Mouse (Mus musculus): ENCODE measurements around the gene Rangap1. TPM values are rescaled to one million over a fixed set of nuclear protein-coding genes. Genes with fewer than 3 reads are reported as not detected.

The Rangap1 gene
- 172 and 186 TPM in 2 replicates for polyA plus RNA-seq (2012)

DNA sequence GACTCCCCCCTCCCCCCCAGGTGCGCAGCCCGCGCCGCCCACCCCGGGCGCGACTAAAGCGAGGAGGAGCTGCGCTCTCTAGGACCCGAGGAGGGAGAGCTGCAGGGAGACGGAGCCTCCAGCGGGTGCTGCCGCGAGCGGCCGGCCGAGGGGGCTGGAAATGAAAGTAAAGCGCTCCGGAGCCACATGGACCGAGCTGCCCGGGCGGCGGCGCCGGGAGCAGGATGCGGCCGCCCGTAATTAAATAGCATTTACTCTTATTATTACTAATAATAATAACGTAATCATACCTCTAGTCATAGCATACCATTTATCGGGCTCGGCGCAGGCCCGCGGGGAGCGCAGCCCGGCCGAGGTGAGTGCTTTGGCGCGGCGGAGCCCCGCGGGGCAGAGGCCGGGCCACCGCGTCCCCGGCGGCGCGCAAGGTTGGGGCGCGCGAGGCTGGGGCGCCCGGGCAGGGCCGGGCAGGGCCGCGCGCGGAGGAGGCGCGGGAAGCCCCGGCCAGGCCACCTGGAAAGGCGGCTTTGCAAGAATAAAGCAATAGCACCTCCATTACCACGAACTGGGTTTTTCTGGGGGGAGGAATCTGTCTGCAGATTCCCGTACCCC lies at the start of gene Rangap1, which contains the start of gene Zc3h7b:
Rangap1 (minus strand) TSS at position 539 of the 609 bp plus-strand sequence.
Zc3h7b (plus strand) TSS at position 66 of the 609 bp plus-strand sequence.

DNA sequence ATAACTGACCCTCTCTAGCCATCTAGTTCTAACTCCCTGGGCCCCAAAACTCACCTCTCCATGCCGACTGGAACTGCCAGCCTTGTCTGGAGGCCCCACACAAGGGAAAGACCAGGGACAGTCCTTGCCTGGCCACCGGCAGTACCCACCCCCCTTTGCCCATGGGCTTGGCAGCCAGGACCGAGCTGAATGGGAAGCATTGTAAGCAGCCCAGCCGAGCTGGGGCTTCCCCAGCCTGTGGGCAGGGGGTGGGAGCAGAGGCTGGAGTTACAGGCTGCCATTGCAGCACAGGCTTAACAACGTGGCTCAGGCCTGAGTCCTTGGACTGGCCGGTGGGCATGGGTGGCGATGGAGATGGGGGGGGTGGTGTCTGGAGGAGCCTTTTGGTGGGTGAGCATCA lies 48.2 kb downstream of the Rangap1 start, which contains the start of gene Chadl:
Chadl (minus strand) TSS at position 113 of the 400 bp plus-strand sequence.

GRCm38 (mm10) chr15:81663697-81664561 lies 81.4 kb downstream of the Rangap1 start, which contains the start of gene L3mbtl2:
L3mbtl2 (plus strand) TSS chr15:81663889.

Other genes starting within 250 kb of the Rangap1 start
- 20.2 and 26.6 TPM in 2 replicates for gene Ep300, start 160.2 kb downstream of the Rangap1 start, polyA plus RNA-seq (2012)
- 12.5 and 14.7 TPM in 2 replicates for gene L3mbtl2, start 81.6 kb downstream of the Rangap1 start, polyA plus RNA-seq (2012)
- 1.6 and 2.5 TPM in 2 replicates for gene Chadl, start 48.2 kb downstream of the Rangap1 start, polyA plus RNA-seq (2012)
- 61.7 and 71.5 TPM in 2 replicates for gene Zc3h7b, start 473 bp downstream of the Rangap1 start, polyA plus RNA-seq (2012)
- gene Tef, start 56.9 kb upstream of the Rangap1 start, polyA plus RNA-seq (2012), result 47.1 and 54.1 TPM in 2 replicates
- gene Tob2, start 113.3 kb upstream of the Rangap1 start, polyA plus RNA-seq (2012), result 131 and 165 TPM in 2 replicates
- 5.8 and 10.2 TPM in 2 replicates for gene Phf5a, start 126.4 kb upstream of the Rangap1 start, polyA plus RNA-seq (2012)
- 126 and 127 TPM in 2 replicates for gene Aco2, start 126.8 kb upstream of the Rangap1 start, polyA plus RNA-seq (2012)
- gene Polr3h, start 180.7 kb upstream of the Rangap1 start, polyA plus RNA-seq (2012), result 78.0 and 82.2 TPM in 2 replicates
- 0.02 and 0.14 TPM in 2 replicates for gene Csdc2, start 191.2 kb upstream of the Rangap1 start, polyA plus RNA-seq (2012)
- gene Pmm1, start 215.4 kb upstream of the Rangap1 start, polyA plus RNA-seq (2012), result 82.2 and 88.9 TPM in 2 replicates
- 0.17 TPM in 1 of 2 replicates, not detected in the other for gene 1700029P11Rik, start 235.0 kb upstream of the Rangap1 start, polyA plus RNA-seq (2012)
- 12.5 and 15.6 TPM in 2 replicates for gene Xrcc6, start 242.3 kb upstream of the Rangap1 start, polyA plus RNA-seq (2012)